Mouse (Mus musculus) gastrocnemius, postnatal 10 days (tissue): ENCODE measurements around the gene Ldlr. TPM values are rescaled to one million over a fixed set of nuclear protein-coding genes. Genes with fewer than 3 reads are reported as not detected.
"Not testable (repeated sequence)": the region's sequence is repeated elsewhere in the genome, so short reads cannot be mapped to it uniquely, and the experiment has no call there.

Source experiments
- DNase-seq: peaks from one replicate; pipeline ENCODE4 v3.0.0; 2021; ENCODE audit warnings: mixed read lengths
- long read RNA-seq, 2 experiments: library from polyadenylated mRNA; stranded (forward); transcript quantifications; one replicate each; pipeline ENCODE4 v2.0.0; 2021
- total RNA-seq, 2 experiments: library from RNA; stranded (reverse); gene quantifications; 2 replicates each; pipeline ENCODE4 v1.2.3; 2021

Ldlr gene
- total RNA-seq = 10 to 100 TPM; 11.4 to 11.8 TPM
- long read RNA-seq, experiment 1, full-length matches to known transcripts = 8 of 11 reads
- long read RNA-seq, experiment 1, partial matches to known transcripts = 2 of 11 reads
- long read RNA-seq, experiment 1, other reads (novel, unspliced or antisense) = 1 of 11 reads
- long read RNA-seq, experiment 2, full-length matches to known transcripts = 4 of 6 reads
- long read RNA-seq, experiment 2, partial matches to known transcripts = 2 of 6 reads
- long read RNA-seq, experiment 2, other reads (novel, unspliced or antisense) = 0 of 6 reads

GRCm38 (mm10) chr9:21723377-21724146 lies at the start of gene Ldlr:
TSS of gene Ldlr (plus strand) at chr9:21723483.
- DNase-seq = peak; percentile 80

GRCm38 (mm10) chr9:21677706-21678105 lies 45.6 kb upstream of the Ldlr start:
- DNase-seq = no peak

- DNase-seq = no peak
Observed at GRCm38 (mm10) chr9:21680448-21680847, 42.8 kb upstream of the Ldlr start.

GRCm38 (mm10) chr9:21682827-21683226 lies 40.5 kb upstream of the Ldlr start:
- no peak for DNase-seq

GRCm38 (mm10) chr9:21683897-21684296 lies 39.4 kb upstream of the Ldlr start:
- DNase-seq = no peak

- no peak for DNase-seq
Observed at GRCm38 (mm10) chr9:21688554-21688953, 34.7 kb upstream of the Ldlr start.

GRCm38 (mm10) chr9:21690031-21690430 lies 33.3 kb upstream of the Ldlr start:
- no peak for DNase-seq

GRCm38 (mm10) chr9:21691862-21692261 lies 31.4 kb upstream of the Ldlr start:
- DNase-seq = peak; percentile 36

- no peak for DNase-seq
Observed at GRCm38 (mm10) chr9:21692491-21692890, 30.8 kb upstream of the Ldlr start.

GRCm38 (mm10) chr9:21694071-21694470 lies 29.2 kb upstream of the Ldlr start:
- DNase-seq = no peak

- no peak for DNase-seq
Observed at GRCm38 (mm10) chr9:21695229-21695792, 28.0 kb upstream of the Ldlr start.

- DNase-seq = no peak
Observed at GRCm38 (mm10) chr9:21697121-21697520, 26.2 kb upstream of the Ldlr start.

- not testable (repeated sequence) for DNase-seq
Observed at GRCm38 (mm10) chr9:21699280-21699679, 24.0 kb upstream of the Ldlr start.

GRCm38 (mm10) chr9:21701091-21701490 lies 22.2 kb upstream of the Ldlr start:
- DNase-seq = no peak

- DNase-seq = no peak
Observed at GRCm38 (mm10) chr9:21703494-21703893, 19.8 kb upstream of the Ldlr start.

- no peak for DNase-seq
Observed at GRCm38 (mm10) chr9:21706085-21706484, 17.2 kb upstream of the Ldlr start.

GRCm38 (mm10) chr9:21706586-21707265 lies 16.6 kb upstream of the Ldlr start:
- no peak for DNase-seq

GRCm38 (mm10) chr9:21709340-21709739 lies 13.9 kb upstream of the Ldlr start:
- no peak for DNase-seq

- no peak for DNase-seq
Observed at GRCm38 (mm10) chr9:21715298-21715697, 8.0 kb upstream of the Ldlr start.

- no peak for DNase-seq
Observed at GRCm38 (mm10) chr9:21717015-21717414, 6.3 kb upstream of the Ldlr start.

GRCm38 (mm10) chr9:21721036-21721435 lies 2.2 kb upstream of the Ldlr start:
- no peak for DNase-seq

GRCm38 (mm10) chr9:21724147-21724536 lies 859 bp downstream of the Ldlr start:
- DNase-seq = peak; percentile 86
